Mouse (Mus musculus) embryonic facial prominence, embryonic 10.5 days (tissue): ENCODE measurements around the gene Adamts8. TPM values are rescaled to one million over a fixed set of nuclear protein-coding genes. Genes with fewer than 3 reads are reported as not detected.
A peak's percentile ranks its signal among the peaks of the same experiment; 100 is the strongest.

Source experiments
- DNase-seq: peaks from one replicate; pipeline ENCODE4 v3.0.0-alpha.2; 2017; ENCODE audit warnings: low spot score
- H3K27ac ChIP-seq: fragments of 300-500 bp; sonication (generic); replicated peaks from 2 replicates; pipeline ENCODE4 v1.5.1; 2016; ENCODE audit warnings: mild to moderate bottlenecking
- H3K27me3 ChIP-seq: fragments of 300-500 bp; sonication (generic); replicated peaks from 2 replicates; pipeline ENCODE4 v1.6.1; 2016; ENCODE audit warnings: low read depth, mild to moderate bottlenecking; ENCODE audit not compliant: poor library complexity, severe bottlenecking
- H3K36me3 ChIP-seq: fragments of 300-500 bp; sonication (generic); replicated peaks from 2 replicates; pipeline ENCODE4 v1.6.1; 2016; ENCODE audit warnings: mild to moderate bottlenecking, moderate library complexity
- H3K4me1 ChIP-seq: fragments of 300-500 bp; sonication (generic); 2 replicates; pipeline ENCODE4 v1.6.1; 2016
- H3K4me3 ChIP-seq: fragments of 300-500 bp; sonication (generic); 2 replicates; pipeline ENCODE4 v1.5.1; 2016; ENCODE audit warnings: mild to moderate bottlenecking, moderate library complexity
- H3K9me3 ChIP-seq: fragments of 300-500 bp; sonication (generic); 2 replicates; pipeline ENCODE4 v1.6.1; 2016; ENCODE audit warnings: mild to moderate bottlenecking
- WGBS: fragments of 180-500 bp; shearing (Covaris S2); methylation state at CpG from one replicate; pipeline ENCODE4 v1.1.7; 2016; 5-methylcytosine and 5-hydroxymethylcytosine counted together
- polyA plus RNA-seq: library from polyadenylated mRNA; unstranded; fragments of >200 nt; fragmentation: Nextera tagmentation; extraction: Ambion mirVana; gene quantifications from 2 replicates; pipeline ENCODE4 v1.2.1, GENCODE M21; 2016

Gene Adamts8
- polyA plus RNA-seq, 1 experiment from 2014 or later = 0.57 TPM

GRCm38 (mm10) chr9:30912161-30912560, 30.2 kb upstream of the Adamts8 start:
- Histone ChIP-seq H3K27ac (no peak overlapping the region), H3K9me3 (no peaks in the 10 kb centered on the region), H3K4me1 (0 out of 2 replicates have a peak, but pooled peaks cover 3% of the 10 kb centered on the region), H3K4me3 (no peak overlapping the region), H3K27me3 (0 out of 2 replicates have a peak, but pooled peaks cover 3% of the 10 kb centered on the region), H3K36me3 (peaks cover 10% of the 10 kb centered on the region)
- DNase-seq = no peak
- 79% methylated on average over 3 of the region's 3 CpGs for WGBS

GRCm38 (mm10) chr9:30913429-30913828, 28.9 kb upstream of the Adamts8 start:
- Histone ChIP-seq H3K4me3 (no peak overlapping the region), H3K27ac (no peak overlapping the region), H3K36me3 (peaks cover 10% of the 10 kb centered on the region), H3K27me3 (0 out of 2 replicates have a peak, but pooled peaks cover 3% of the 10 kb centered on the region), H3K4me1 (peaks cover 6% of the 10 kb centered on the region), H3K9me3 (no peaks in the 10 kb centered on the region)
- WGBS = 67% methylated on average over 3 of the region's 3 CpGs
- DNase-seq = no peak

- Histone ChIP-seq H3K4me1 (peaks cover 14% of the 10 kb centered on the region), H3K27me3 (peaks cover 6% of the 10 kb centered on the region; the same call in 1 of the 2 replicates), H3K27ac (no peak overlapping the region), H3K4me3 (no peak overlapping the region), H3K36me3 (peaks cover 10% of the 10 kb centered on the region), H3K9me3 (no peaks in the 10 kb centered on the region)
- no peak for DNase-seq
- WGBS = 94% methylated on average over 2 of the region's 2 CpGs
Observed at GRCm38 (mm10) chr9:30914241-30914640, 28.1 kb upstream of the Adamts8 start.

- peaks cover 28% of the 10 kb centered on the region for H3K27me3 ChIP-seq
- no peak overlapping the region for H3K27ac ChIP-seq
- no peak overlapping the region for H3K4me3 ChIP-seq
- no peak for DNase-seq
- no peaks in the 10 kb centered on the region for H3K9me3 ChIP-seq
- H3K36me3 ChIP-seq = no peaks in the 10 kb centered on the region; the same call in 1 of the 2 replicates
- H3K4me1 ChIP-seq = peaks cover 25% of the 10 kb centered on the region
- 85% methylated on average over 6 of the region's 6 CpGs for WGBS
Observed at GRCm38 (mm10) chr9:30916266-30916968, 25.9 kb upstream of the Adamts8 start.

- H3K27ac ChIP-seq = no peak overlapping the region
- H3K9me3 ChIP-seq = no peaks in the 10 kb centered on the region
- no peak for DNase-seq
- no peaks in the 10 kb centered on the region; the same call in 1 of the 2 replicates for H3K36me3 ChIP-seq
- H3K4me1 ChIP-seq = peaks cover 40% of the 10 kb centered on the region
- 63% methylated on average over 12 of the region's 12 CpGs for WGBS
- H3K27me3 ChIP-seq = peaks cover 44% of the 10 kb centered on the region
- H3K4me3 ChIP-seq = no peak overlapping the region
Observed at GRCm38 (mm10) chr9:30918466-30919356, 23.7 kb upstream of the Adamts8 start.

DNA sequence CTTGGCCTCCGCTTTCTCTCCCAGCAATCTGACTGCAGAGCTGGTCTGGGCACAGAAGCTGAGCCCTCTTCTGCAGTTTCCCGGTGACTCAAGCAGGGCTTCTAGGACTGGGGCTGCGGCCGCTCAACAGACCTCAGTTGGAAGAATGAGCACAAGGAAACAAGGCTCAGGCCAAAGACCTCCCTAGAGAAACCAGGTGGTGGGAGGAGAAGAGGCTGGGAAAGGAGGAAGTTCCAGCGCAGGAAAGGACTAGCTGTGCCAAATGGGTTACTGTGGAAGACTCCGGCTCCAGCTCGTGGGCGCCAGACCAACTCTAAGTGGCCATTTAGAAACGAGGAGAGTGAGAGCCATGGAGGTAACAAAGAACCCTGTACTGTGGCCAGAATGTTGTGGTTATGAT, 22.7 kb upstream of the Adamts8 start:
- no peak overlapping the region for H3K27ac ChIP-seq
- H3K4me3 ChIP-seq = no peak overlapping the region
- peaks cover 40% of the 10 kb centered on the region for H3K4me1 ChIP-seq
- DNase-seq = no peak
- WGBS = 86% methylated on average over 9 of the region's 9 CpGs
- H3K27me3 ChIP-seq = peaks cover 49% of the 10 kb centered on the region
- H3K36me3 ChIP-seq = no peaks in the 10 kb centered on the region; the same call in 1 of the 2 replicates
- H3K9me3 ChIP-seq = no peaks in the 10 kb centered on the region

GRCm38 (mm10) chr9:30920736-30921135, 21.6 kb upstream of the Adamts8 start:
- H3K36me3 ChIP-seq = no peaks in the 10 kb centered on the region; the same call in 1 of the 2 replicates
- H3K9me3 ChIP-seq = no peaks in the 10 kb centered on the region
- 22% methylated on average over 6 of the region's 6 CpGs for WGBS
- H3K27me3 ChIP-seq = peaks cover 46% of the 10 kb centered on the region
- H3K4me1 ChIP-seq = peaks cover 40% of the 10 kb centered on the region
- H3K4me3 ChIP-seq = peak overlapping the region; percentile 74; the same call in 1 of the 2 replicates
- no peak overlapping the region for H3K27ac ChIP-seq
- DNase-seq = peak; percentile 57

DNA sequence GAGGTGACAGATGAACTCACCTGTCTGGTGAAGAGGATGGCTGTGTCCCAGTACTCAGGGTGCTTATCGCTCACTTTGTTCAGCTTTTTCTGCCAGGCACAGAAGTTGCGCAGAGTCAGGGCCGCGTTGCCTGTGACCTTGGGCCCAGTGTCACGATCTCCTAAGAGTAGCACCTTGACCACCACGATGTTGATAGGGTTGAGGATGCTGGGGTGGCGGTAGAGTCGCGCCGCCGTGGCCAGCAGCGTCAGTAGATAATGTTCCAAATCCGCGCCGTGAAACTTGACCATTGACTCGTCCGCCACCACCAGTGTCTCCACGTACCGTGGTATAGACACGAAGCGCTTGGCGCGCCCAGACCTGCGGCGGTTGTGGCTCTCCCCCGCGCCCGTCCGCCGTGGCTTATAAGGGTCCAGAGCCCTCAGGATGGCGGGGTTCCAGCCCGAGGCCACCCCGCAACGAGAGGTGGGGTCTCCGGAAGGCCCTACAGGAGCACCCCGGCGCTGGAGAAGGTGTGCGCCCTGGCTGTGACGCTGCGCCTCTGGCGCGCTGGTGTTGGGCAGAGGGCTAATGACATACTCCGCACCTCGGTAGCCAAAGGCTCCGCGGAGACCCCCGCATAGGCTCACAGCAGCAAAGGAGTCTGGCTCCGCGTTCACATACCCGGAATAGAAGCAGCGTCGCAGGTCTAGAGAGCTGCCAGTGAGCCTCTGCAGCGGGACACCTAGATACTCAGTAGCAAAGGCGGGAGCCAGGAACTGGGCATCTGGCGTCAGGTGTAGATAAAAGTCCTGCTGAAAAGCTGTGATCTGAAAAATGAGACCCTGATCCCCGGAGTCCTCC, 20.9 kb upstream of the Adamts8 start:
- Histone ChIP-seq H3K36me3 (no peaks in the 10 kb centered on the region; the same call in 1 of the 2 replicates), H3K4me1 (peaks cover 36% of the 10 kb centered on the region), H3K4me3 (peak overlapping the region; percentile 74), H3K9me3 (no peaks in the 10 kb centered on the region), H3K27ac (peak overlapping the region; percentile 71), H3K27me3 (peaks cover 46% of the 10 kb centered on the region)
- peak; percentile 57 for DNase-seq
- WGBS = 3% methylated on average over 56 of the region's 56 CpGs

GRCm38 (mm10) chr9:30922197-30922894, 20.0 kb upstream of the Adamts8 start, which contains the start of gene Adamts15:
Gene Adamts15, minus strand, starts transcription at chr9:30922452.
- peaks cover 46% of the 10 kb centered on the region for H3K27me3 ChIP-seq
- WGBS = under 1% methylated on average over 46 of the region's 47 CpGs
- peak within 1 kb of the TSS; percentile 71 for H3K27ac ChIP-seq
- no peaks in the 10 kb centered on the region; the same call in 1 of the 2 replicates for H3K36me3 ChIP-seq
- H3K9me3 ChIP-seq = no peaks in the 10 kb centered on the region
- DNase-seq = peak; percentile 89
- peak within 1 kb of the TSS; percentile 74 for H3K4me3 ChIP-seq
- peaks cover 36% of the 10 kb centered on the region for H3K4me1 ChIP-seq

GRCm38 (mm10) chr9:30928759-30929158, 13.6 kb upstream of the Adamts8 start:
- H3K4me3 ChIP-seq = no peak overlapping the region
- no peaks in the 10 kb centered on the region for H3K9me3 ChIP-seq
- no peaks in the 10 kb centered on the region for H3K4me1 ChIP-seq
- no peak overlapping the region for H3K27ac ChIP-seq
- H3K36me3 ChIP-seq = no peaks in the 10 kb centered on the region
- H3K27me3 ChIP-seq = peaks cover 13% of the 10 kb centered on the region
- DNase-seq = no peak
- 86% methylated on average over 2 of the region's 2 CpGs for WGBS

GRCm38 (mm10) chr9:30932346-30932745, 10.0 kb upstream of the Adamts8 start:
- Histone ChIP-seq H3K27ac (no peak overlapping the region), H3K4me3 (no peak overlapping the region), H3K9me3 (no peaks in the 10 kb centered on the region), H3K27me3 (peaks cover 10% of the 10 kb centered on the region; the same call in 1 of the 2 replicates), H3K4me1 (no peaks in the 10 kb centered on the region), H3K36me3 (no peaks in the 10 kb centered on the region)
- 80% methylated on average over 4 of the region's 4 CpGs for WGBS
- DNase-seq = no peak
